Mouse (Mus musculus) brown adipose tissue, adult 24 weeks (tissue): ENCODE data around the gene Ninj1. TPM values are rescaled to one million over a fixed set of nuclear protein-coding genes. Genes with fewer than 3 reads are reported as not detected.

Experiments used
- H3K27ac ChIP-seq: fragments of 200-500 bp; replicated peaks from 2 replicates; pipeline ENCODE4 v1.5.1; 2012; ENCODE audit warnings: low read depth, mild to moderate bottlenecking, low read length
- H3K4me1 ChIP-seq: fragments of 200-500 bp; 2 replicates; pipeline ENCODE4 v1.6.1; 2012; ENCODE audit warnings: low read length, mixed read lengths; ENCODE audit not compliant: control insufficient read depth, insufficient read depth, insufficient read length
- H3K4me3 ChIP-seq: fragments of 200-500 bp; 2 replicates; pipeline ENCODE4 v1.5.1; 2012; ENCODE audit warnings: low read depth, mild to moderate bottlenecking, low read length, moderate library complexity; ENCODE audit not compliant: insufficient read depth
- polyA plus RNA-seq: library from polyadenylated mRNA; stranded (reverse); fragments of >200 nt; gene quantifications from 2 replicates; pipeline ENCODE4 v1.2.4, GENCODE M21; 2012; ENCODE audit not compliant: missing spikeins, insufficient read depth, insufficient read length

The Ninj1 gene
- polyA plus RNA-seq, 1 experiment, result 90.3 TPM

DNA sequence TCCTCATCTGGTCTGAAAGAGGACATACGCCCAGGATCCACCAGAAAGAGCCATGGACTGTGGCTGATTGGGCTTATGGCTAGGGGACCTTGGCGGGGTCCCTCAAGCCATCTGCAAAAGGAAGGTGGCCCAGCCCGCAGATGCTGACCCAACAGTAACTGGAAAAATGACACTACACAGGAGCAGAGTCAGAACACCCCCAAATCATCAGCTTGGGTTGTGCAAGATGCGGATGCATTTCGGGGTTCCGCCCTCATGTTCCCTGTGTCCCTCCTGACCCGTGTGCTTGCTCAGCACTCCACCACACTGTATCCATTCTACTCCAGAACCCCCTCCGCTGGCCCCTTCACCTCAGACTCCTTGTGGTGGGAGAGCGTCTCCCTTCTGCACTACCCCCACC lies 11.4 kb downstream of the Ninj1 start:
- peaks cover 5% of the 10 kb centered on the region for H3K4me1 ChIP-seq
- H3K4me3 ChIP-seq, result no peak overlapping the region
- peak overlapping the region; percentile 41; the same call in 1 of the 2 replicates for H3K27ac ChIP-seq

DNA sequence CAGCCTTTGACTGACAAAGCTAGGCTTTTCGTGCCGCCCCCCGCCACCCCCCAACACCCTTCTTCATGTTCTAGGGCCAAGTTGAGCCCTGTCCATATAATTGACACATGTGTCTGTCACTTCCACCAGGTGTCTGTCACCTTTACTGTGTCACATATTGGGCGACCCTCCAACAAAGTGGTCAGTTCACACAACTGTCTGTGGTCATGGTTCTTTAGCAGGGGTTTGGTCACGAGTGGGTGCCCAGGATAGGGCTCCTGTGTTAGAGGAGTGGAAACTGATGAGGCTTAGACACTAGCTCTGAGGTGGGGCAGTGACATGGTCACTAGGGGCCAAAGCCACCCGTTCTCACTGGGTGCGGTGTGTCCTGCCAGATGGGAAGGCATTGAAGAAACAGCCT lies 12.6 kb downstream of the Ninj1 start:
- peaks cover 5% of the 10 kb centered on the region for H3K4me1 ChIP-seq
- no peak overlapping the region for H3K4me3 ChIP-seq
- peak overlapping the region; percentile 72 for H3K27ac ChIP-seq

GRCm38 (mm10) chr13:49200688-49201087 lies 13.4 kb downstream of the Ninj1 start:
- Histone ChIP-seq H3K27ac (peak overlapping the region; percentile 87), H3K4me1 (peaks cover 5% of the 10 kb centered on the region), H3K4me3 (no peak overlapping the region)

DNA sequence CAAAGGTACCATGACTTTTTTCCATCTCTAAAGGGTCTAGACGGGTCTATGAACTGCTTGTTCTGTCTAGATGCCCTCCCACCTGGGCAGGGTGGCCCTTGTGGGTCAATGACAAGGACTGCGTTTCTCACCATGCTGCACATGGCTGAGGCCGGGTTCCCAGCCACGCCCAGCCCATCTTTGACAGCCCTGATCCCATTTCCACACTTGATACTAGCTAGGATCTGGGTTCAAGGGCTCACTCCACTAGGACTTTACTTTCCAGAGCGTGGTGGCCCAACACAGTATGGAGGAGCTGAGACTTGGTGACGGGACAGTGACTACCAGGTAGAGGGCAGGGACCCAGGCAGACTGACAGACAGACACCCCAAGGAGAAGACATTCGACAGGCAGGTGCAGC lies 15.3 kb downstream of the Ninj1 start:
- Histone ChIP-seq H3K4me3 (no peak overlapping the region), H3K4me1 (no peaks in the 10 kb centered on the region), H3K27ac (no peak overlapping the region)

- no peaks in the 10 kb centered on the region for H3K4me1 ChIP-seq
- H3K4me3 ChIP-seq, result no peak overlapping the region
- H3K27ac ChIP-seq, result no peak overlapping the region
These were observed 18.2 kb downstream of the Ninj1 start for GRCm38 (mm10) chr13:49205381-49205998.

DNA sequence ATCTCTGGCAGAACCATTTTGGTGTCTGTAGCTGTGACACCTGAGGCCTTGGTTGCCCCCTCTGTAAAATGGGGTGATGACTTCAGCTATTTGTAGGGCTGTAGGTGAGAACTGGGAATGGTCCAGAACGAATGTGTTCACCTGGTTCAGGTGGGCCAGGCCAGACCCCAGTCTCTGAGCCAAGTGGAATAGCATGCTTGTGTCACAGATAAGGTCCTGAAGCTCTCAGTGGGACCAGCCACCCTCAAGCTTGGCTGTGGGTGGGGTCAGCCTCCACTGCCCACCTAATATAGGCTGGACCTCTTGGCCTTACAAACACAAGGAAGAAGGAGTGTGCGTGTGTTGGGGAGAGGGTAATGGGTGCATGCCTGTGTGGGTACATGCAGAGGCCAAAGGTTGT lies 19.1 kb downstream of the Ninj1 start:
- no peaks in the 10 kb centered on the region for H3K4me1 ChIP-seq
- no peak overlapping the region for H3K27ac ChIP-seq
- H3K4me3 ChIP-seq, result no peak overlapping the region

- no peak overlapping the region for H3K27ac ChIP-seq
- H3K4me1 ChIP-seq, result peaks cover 12% of the 10 kb centered on the region
- no peak overlapping the region for H3K4me3 ChIP-seq
These were observed 22.0 kb downstream of the Ninj1 start for GRCm38 (mm10) chr13:49209306-49209705.

GRCm38 (mm10) chr13:49212711-49213500 lies 25.6 kb downstream of the Ninj1 start:
- Histone ChIP-seq H3K4me3 (no peak overlapping the region), H3K27ac (no peak overlapping the region), H3K4me1 (peaks cover 17% of the 10 kb centered on the region)

GRCm38 (mm10) chr13:49213531-49213932 lies 26.2 kb downstream of the Ninj1 start:
- Histone ChIP-seq H3K4me1 (peaks cover 17% of the 10 kb centered on the region), H3K4me3 (no peak overlapping the region), H3K27ac (no peak overlapping the region)

DNA sequence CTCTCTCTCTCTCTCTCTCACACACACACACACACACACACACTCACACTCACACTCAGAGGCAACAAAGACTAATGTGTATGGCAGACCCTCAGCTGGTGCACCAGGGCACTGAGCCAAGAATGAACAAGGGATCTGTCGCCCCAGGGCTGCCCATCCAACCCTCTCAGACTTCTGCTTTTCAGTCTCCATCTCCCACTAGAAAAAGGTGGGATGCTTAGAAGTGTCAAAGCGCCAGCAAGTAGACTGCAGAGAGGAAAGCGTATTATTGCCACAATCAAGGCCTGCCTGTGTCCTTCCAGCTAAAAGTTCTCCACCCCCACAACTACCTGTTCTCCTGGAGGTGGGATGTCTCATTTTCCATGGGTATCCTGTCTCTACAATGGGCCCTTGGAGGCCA lies 27.2 kb downstream of the Ninj1 start:
- Histone ChIP-seq H3K4me1 (peaks cover 17% of the 10 kb centered on the region), H3K27ac (no peak overlapping the region), H3K4me3 (peak overlapping the region; percentile 81)

DNA sequence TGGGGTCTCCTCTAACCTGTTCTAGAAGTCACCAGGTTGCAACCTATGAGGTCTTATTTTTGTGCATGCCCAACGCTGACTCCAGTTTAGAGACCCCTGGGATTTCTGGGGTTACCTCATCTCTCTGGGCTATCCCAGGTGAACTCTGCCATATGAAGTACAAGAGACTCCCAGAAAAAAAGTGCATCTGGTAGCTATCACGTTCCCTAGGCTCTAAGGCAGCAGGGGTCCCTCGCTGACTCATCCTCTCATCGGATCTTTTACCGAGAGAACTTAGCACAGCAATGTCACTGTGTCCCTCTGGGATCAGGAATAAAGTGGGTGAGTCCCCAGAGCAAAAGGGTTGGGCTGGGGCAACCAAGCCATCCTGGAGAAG lies 27.8 kb downstream of the Ninj1 start:
- Histone ChIP-seq H3K4me1 (peaks cover 17% of the 10 kb centered on the region), H3K27ac (peak overlapping the region; percentile 62; the same call in 1 of the 2 replicates), H3K4me3 (peak overlapping the region; percentile 81)

DNA sequence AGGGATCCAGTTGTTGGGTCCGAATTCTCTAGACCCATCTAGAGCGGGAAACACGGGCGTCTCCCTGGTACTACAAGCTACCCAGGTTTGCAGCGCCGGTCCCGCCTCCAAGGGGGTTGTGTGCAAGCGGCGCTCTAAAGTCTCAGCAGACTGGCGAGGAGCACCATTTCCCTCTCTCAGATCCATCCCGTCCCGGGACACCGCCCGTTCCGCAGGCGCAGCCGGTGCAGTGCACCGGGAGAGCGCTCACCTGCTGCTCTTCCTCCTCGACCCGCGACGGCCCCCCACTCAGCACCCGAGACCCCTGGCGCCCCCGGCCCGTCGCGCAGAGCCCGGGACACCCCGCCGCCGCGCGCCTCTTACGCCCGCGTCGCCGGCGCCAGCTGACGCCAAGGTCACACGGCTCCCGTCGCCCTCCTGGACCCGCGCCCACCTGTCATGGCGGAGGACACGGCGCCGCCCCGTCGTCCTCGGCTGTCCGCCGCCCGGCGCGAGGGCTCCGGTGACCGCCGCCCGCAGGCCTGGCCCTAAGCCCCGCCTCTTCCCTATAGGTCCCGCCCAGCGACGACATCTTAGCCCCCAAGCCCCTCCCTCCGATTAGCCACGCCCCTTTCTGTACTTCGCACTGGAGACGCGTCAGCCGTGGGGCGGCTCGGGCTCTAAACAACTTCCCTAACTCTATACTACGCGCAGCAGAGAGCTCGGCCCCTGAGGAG lies 28.4 kb downstream of the Ninj1 start, which contains the start of gene Card19:
TSS of gene Card19 (minus strand) at position 534 of the 716 bp plus-strand sequence.
- H3K4me1 ChIP-seq, result peaks cover 17% of the 10 kb centered on the region

GRCm38 (mm10) chr13:49216220-49216552 lies 28.9 kb downstream of the Ninj1 start:
- Histone ChIP-seq H3K4me1 (peaks cover 17% of the 10 kb centered on the region), H3K4me3 (peak overlapping the region; percentile 81), H3K27ac (peak overlapping the region; percentile 89)

More for the DNA sequence above, 28.4 kb downstream of the Ninj1 start, which contains the start of gene Card19:
- peak within 1 kb of the TSS; percentile 81 for H3K4me3 ChIP-seq
- peak within 1 kb of the TSS; percentile 89 for H3K27ac ChIP-seq

GRCm38 (mm10) chr13:49216808-49217561 lies 29.7 kb downstream of the Ninj1 start:
- H3K4me1 ChIP-seq, result peaks cover 17% of the 10 kb centered on the region
- peak overlapping the region; percentile 89; the same call in 1 of the 2 replicates for H3K27ac ChIP-seq
- H3K4me3 ChIP-seq, result no peak overlapping the region

GRCm38 (mm10) chr13:49218651-49219050 lies 31.4 kb downstream of the Ninj1 start:
- H3K4me3 ChIP-seq, result no peak overlapping the region
- H3K4me1 ChIP-seq, result peaks cover 11% of the 10 kb centered on the region

More at GRCm38 (mm10) chr13:49218651-49219050, 31.4 kb downstream of the Ninj1 start:
- H3K27ac ChIP-seq, result no peak overlapping the region
